Mouse (Mus musculus) monocyte, adult 2 months (primary cell): Measurements from ENCODE around the gene Slc35a3.
A peak's percentile ranks its signal among the peaks of the same experiment; 100 is the strongest.
"Not testable (repeated sequence)": the region's sequence is repeated elsewhere in the genome, so short reads cannot be mapped to it uniquely, and the experiment has no call there.

ENCODE experiments used
- DNase-seq, 2 experiments: peaks; one replicate each; pipeline ENCODE4 v3.0.0; 2022; ENCODE audit warnings: low spot score in 2 of 2, low read depth in 1 of 2

Slc35a3 gene

GRCm38 (mm10) chr3:116712436-116712881 lies at the start of gene Slc35a3:
Gene Slc35a3, minus strand, starts transcription at chr3:116712831.
- no peak for DNase-seq

- DNase-seq = no peak
These were observed 40.2 kb upstream of the Slc35a3 start for GRCm38 (mm10) chr3:116752818-116753217.

GRCm38 (mm10) chr3:116751191-116751860 lies 38.7 kb upstream of the Slc35a3 start:
- peak in 1 of 2 experiments; percentile 9 for DNase-seq

GRCm38 (mm10) chr3:116748391-116749170 lies 36.0 kb upstream of the Slc35a3 start:
- no peak for DNase-seq

DNA sequence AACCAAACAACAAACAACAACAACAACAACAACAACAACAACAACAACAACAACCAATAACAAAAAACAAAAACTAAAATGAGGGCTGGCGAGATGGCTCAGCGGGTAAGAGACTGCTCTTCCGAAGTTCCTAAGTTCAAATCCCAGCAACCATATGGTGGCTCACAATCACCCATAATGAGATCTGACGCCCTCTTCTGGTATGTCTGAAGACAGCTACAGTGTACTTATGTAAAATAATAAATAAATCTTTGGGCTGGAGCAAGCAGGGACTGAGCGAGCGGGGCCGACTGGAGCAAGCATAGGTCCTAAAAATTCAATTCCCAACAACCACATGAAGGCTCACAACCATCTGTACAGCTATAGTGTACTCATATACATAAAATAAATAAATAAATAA lies 35.0 kb upstream of the Slc35a3 start:
- not testable (repeated sequence) for DNase-seq

- no peak for DNase-seq
These were observed 28.3 kb upstream of the Slc35a3 start for GRCm38 (mm10) chr3:116740963-116741362.

DNA sequence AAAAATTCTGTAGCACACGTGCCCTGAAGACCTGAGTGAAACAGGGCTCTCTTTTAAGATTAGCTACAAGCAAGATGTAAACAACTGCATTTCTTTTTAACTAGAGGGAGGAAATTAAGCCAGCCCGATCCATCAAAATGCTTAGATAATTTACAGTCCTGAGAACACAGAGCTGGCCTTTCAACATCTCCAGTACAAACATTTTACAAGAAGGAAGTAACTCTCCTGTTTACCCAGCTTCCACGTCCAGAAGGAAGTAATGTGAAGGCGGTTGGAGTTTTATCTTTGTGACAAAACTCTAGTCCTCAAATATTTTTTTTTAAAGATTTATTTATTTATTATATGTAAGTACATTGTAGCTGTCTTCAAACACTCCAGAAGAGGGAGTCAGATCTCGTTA lies 27.5 kb upstream of the Slc35a3 start:
- DNase-seq = no peak

DNA sequence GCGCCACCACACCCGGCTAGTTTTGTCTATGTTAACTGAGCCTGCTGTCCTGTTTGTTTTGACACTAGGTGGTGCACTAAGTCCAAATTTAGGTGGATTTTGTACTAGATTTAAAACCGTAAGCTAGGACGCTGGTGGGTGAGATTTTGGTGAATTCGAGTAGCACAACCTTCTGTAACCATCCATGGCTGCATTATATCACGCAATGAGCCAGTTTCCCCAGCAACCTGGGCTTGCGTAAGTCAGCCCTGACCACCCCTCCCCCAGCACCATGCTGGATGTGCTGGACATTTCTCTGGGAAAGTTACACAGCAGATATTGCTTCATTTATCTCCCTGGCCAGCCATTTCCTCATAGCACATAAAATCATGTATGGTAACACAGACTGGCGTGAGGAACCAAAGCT lies 24.7 kb upstream of the Slc35a3 start:
- DNase-seq = peak; percentile 9 to 24

DNA sequence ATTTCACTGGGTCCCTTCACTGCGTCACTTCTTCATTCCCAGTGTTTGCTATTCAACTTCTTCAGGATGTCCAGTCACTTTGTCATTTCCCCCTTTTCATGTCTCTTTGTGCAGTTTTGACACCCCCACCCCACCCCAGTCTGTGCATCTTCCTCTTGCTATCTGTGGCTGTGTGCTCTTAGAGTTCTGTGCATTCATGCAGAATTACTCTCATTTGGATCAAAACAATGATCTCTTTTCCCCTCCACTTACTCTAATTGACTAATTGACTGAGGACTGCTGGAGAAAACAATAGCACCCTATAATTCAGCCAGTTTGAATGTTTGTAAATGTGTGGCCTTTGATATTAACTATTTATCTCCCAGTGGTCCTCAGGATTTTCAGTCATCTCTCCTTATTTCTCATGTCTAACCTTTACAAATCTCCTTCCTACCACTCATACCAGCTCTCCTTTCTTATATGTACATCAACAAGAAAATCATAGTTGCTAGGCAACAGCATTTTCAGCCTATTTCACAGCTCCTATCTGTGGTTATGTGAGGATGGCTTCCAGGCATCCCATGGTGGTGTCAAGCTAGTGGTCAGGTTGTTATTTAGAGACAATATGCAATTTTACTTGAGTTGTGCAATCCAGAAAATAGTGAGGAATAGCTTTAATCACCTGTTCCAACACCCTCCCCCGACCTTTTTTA lies 17.0 kb upstream of the Slc35a3 start:
- no peak for DNase-seq

DNA sequence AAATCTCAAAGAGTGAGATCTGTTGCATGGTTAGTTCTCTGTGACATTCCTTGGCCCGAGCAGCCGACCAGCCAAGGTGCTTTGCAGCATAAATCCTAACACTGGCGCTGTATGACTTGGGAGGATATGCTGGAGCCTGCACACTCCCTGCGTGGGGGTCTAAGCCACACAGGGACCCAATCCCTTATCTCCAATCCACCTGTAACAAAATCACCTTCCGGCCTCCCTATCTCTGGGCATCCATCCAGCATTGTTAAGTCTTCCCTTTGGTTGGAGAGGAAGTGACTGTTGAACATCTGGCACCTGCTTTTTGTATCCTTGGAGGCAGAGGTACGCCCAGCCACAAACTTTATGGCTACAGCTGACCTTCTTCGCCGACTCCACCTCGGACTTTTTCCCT lies 14.2 kb upstream of the Slc35a3 start:
- no peak for DNase-seq

DNA sequence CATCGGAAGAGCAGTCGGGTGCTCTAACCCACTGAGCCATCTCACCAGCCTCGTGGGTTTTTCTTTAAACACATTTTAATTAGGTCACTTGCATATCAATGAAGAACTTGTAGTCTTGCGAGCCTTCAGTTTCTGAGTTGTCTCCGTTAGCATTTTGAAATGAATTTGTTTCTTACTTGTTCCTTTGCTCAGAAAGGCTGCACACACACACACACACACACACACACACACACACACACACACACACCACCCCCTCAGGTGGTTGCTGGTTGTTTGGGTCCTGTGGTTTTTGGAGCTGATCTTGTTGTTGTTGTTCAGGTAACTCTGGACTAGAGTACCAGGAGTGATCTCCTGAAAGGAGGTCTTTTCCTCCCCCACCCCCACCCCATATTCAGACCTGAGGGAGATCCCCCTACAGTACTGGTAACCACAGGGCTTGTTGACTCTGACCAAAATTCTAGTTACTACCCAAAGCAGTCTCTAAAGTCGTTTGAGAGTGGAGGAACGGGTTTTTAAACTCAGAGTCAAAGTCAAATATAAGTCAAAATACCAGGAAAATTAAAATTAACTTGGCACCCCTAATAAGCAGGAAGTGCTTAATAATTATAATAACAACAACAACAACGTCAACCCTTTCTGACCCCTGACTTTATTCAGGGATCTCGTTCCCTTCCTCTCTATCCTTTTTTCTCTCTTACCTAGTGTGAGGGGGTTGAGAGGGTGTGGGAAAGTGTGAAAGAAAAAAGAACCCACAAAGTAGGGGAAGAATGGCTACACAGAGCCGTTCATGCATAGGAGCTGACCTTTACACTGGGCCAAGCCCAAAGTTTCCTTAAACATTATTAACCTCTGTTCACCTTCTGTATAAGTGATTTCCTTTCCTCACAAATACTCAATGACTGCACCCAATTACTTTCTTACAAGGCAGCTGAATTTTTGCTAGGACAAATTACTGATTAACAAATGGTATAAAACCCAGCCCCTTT lies 11.2 kb upstream of the Slc35a3 start:
- no peak for DNase-seq

DNA sequence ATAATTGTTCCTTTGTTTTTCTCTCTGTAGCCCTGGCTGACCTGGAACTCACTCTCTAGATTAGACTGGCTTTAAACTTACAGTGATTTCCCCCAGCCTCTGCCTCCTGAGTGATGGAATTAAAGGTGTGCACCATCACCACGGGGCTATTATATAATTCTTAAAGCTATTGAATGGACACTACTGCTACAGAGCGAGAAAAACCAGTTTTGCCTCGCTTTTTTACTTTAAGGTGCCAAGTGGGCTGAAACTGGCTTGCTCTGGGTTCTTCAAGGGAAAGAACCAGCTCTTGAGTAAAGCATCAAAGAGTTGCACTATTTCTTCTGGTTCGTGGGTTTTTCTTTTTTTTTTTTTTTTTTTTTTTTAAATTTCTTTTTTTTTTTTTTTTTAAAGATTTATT lies 10.3 kb upstream of the Slc35a3 start:
- DNase-seq = no peak

DNA sequence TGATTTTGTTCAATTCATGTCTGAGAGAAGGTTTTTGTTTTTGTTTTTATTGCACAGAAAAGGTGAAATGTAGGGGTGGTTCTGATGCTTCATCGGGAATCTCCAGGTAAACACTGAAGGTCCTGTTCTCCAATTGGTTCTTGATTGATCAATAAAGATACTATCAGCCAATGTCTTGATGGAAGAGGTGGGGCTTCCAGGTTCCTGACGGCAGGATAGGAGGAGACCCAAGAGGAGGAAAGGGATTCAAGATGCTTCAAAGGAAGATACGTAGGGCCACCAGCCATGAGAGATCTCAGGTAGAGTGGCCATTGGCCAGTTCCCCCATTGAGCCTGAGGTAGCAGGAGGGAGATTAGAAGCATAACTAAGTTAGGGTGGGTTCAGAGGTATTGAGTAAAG lies 6.3 kb upstream of the Slc35a3 start:
- no peak for DNase-seq

- no peak for DNase-seq
These were observed 400 bp upstream of the Slc35a3 start for GRCm38 (mm10) chr3:116713031-116713430.

- DNase-seq = peak; percentile 44 to 68
These were observed 801 bp downstream of the Slc35a3 start for GRCm38 (mm10) chr3:116711624-116712435.

GRCm38 (mm10) chr3:116710941-116711340 lies 1.7 kb downstream of the Slc35a3 start:
- no peak for DNase-seq

- no peak for DNase-seq
These were observed 6.9 kb downstream of the Slc35a3 start for GRCm38 (mm10) chr3:116705637-116706204.

GRCm38 (mm10) chr3:116703835-116704234 lies 8.8 kb downstream of the Slc35a3 start:
- no peak for DNase-seq

DNA sequence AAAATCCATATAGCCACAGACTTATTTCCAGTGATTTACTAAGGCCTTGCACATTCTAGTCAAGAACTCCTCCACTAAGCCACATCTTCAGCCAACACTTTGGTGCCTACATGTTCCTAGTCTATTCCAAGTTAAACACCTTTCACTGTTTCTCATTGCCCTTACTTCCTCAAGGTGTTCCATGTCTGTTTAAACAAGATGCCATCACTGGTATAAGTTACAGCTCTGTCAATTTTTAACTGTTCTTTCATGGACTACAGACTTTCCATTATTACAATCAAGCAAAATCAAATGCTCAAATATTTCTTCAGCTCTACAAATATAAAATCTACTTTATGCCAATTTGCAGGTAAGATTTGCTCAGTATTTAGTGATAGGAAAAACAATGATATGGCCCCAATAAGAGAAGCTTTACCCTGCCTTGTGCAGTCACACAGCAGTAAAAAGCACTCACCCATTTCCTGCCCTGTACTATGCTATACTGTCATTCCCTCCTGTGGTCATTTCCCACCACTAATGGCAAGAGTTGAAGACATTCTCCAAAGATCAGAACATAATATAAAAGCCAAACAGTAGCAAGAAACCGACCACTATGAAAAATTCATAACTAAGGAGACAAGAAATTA lies 9.9 kb downstream of the Slc35a3 start:
- DNase-seq = no peak
